Mouse (Mus musculus) stomach, postnatal 0 days (tissue): ENCODE data around the gene Tshz2. TPM values are rescaled to one million over a fixed set of nuclear protein-coding genes. Genes with fewer than 3 reads are reported as not detected.

Source experiments
- ATAC-seq: fragments of 200-750 bp; cut with Nextera tagmentation; 2 replicates; pipeline ENCODE4 v1.8.0; 2017; ENCODE audit not compliant: low FRiP score, low TSS enrichment
- DNase-seq: peaks from one replicate; pipeline ENCODE4 v3.0.0-alpha.2; 2016; ENCODE audit warnings: low spot score
- H3K27ac ChIP-seq: fragments of 300-500 bp; sonication (generic); replicated peaks from 2 replicates; pipeline ENCODE4 v1.5.1; 2014; ENCODE audit warnings: mild to moderate bottlenecking, control low read depth
- H3K27me3 ChIP-seq: fragments of 300-500 bp; sonication (generic); 2 replicates; pipeline ENCODE4 v1.6.1; 2014; ENCODE audit warnings: low read length; ENCODE audit not compliant: control insufficient read depth, insufficient read depth
- H3K36me3 ChIP-seq: fragments of 300-500 bp; sonication (generic); 2 replicates; pipeline ENCODE4 v1.6.1; 2014; ENCODE audit warnings: low read length, mixed read lengths; ENCODE audit not compliant: control insufficient read depth, insufficient read depth
- H3K4me1 ChIP-seq: fragments of 300-500 bp; sonication (generic); replicated peaks from 2 replicates; pipeline ENCODE4 v1.6.1; 2014; ENCODE audit warnings: antibody characterized with exemption; ENCODE audit not compliant: control insufficient read depth, insufficient read depth
- H3K4me2 ChIP-seq: fragments of 300-500 bp; sonication (generic); replicated peaks from 2 replicates; pipeline ENCODE4 v1.6.1; 2014; ENCODE audit warnings: low read depth, mild to moderate bottlenecking, control low read depth, moderate library complexity
- H3K4me3 ChIP-seq: fragments of 300-500 bp; sonication (generic); 2 replicates; pipeline ENCODE4 v1.5.1; 2014; ENCODE audit warnings: low read depth, low read length, control low read depth
- H3K9ac ChIP-seq: fragments of 300-500 bp; sonication (generic); 2 replicates; pipeline ENCODE4 v1.6.1; 2014; ENCODE audit warnings: mild to moderate bottlenecking, low read length, control low read depth, mixed read lengths
- H3K9me3 ChIP-seq: fragments of 300-500 bp; sonication (generic); 2 replicates; pipeline ENCODE4 v1.6.1; 2016; ENCODE audit warnings: low read length; ENCODE audit not compliant: control insufficient read depth
- CTCF ChIP-seq: IDR thresholded peaks from 2 replicates; pipeline ENCODE4 v1.5.1; 2016; ENCODE audit warnings: antibody characterized with exemption, low read depth, mild to moderate bottlenecking, moderate library complexity
- EP300 ChIP-seq: optimal IDR thresholded peaks from 2 replicates; pipeline ENCODE3; 2016; ENCODE audit warnings: antibody characterized with exemption
- WGBS: fragments of 180-500 bp; shearing (Covaris S2); extraction: QIAGEN DNeasy Blood & Tissue Kit; methylation state at CpG from one replicate; pipeline ENCODE4 v1.1.7; 2014; 5-methylcytosine and 5-hydroxymethylcytosine counted together
- polyA plus RNA-seq: library from polyadenylated mRNA; unstranded; fragments of >200 nt; fragmentation: Nextera tagmentation; extraction: Ambion mirVana; gene quantifications from 2 replicates; pipeline ENCODE4 v1.2.1, GENCODE M21; 2015

Tshz2 gene
- polyA plus RNA-seq, 1 experiment from 2014 or later = 6.7 TPM

DNA sequence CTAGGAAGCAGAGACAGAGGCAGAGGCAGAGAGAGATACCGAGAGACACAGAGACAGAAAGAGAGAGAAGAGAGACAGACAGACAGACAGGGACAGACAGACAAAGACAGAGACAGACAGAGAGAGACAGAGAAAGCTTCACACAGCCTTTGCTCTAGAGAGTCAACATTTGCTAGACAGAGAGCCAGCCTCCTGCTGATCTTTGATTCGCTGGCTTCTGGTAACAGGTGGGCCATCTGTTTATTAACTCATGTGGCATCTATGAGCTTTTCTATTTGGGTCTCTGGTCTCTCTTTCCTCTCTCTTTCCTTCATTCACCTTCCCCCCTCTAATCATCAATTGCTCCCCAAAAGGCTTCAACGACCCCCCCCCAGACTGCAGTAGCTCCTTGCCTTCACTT, 181.5 kb downstream of the Tshz2 start:
- Histone ChIP-seq H3K4me3 (no peak overlapping the region), H3K36me3 (no peaks in the 10 kb centered on the region), H3K27me3 (no peaks in the 10 kb centered on the region), H3K4me1 (no peaks in the 10 kb centered on the region), H3K4me2 (no peak overlapping the region), H3K27ac (no peak overlapping the region), H3K9ac (no peak overlapping the region), H3K9me3 (no peaks in the 10 kb centered on the region)
- whole genome bisulfite sequencing = 78% methylated on average over 3 of the region's 3 CpGs
- TF ChIP-seq EP300 = no peak
- no peak for TF ChIP-seq CTCF
- ATAC-seq = no peak
- DNase-seq = no peak

DNA sequence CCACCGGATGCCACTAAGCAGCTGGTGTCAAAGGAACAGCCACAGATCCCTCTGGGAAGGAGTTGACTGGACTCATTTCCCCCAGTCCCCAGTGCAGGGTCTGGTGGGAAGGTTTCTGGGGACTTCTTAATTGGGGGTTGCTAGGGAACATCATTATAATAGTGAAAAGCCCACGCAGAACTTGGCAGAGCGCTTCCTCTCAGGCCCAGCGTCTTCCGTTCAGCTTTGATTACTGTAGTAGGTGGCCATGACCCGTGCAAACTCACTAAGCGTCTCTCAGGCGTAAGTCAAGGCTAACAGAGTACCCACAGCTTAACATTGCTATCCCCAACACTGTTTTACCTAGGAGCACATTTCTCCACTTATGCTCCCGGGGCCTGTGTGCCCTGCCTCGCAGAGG, 181.9 kb downstream of the Tshz2 start:
- H3K4me3 ChIP-seq = no peak overlapping the region
- H3K9me3 ChIP-seq = no peaks in the 10 kb centered on the region
- DNase-seq (no peak), ATAC-seq (no peak)
- H3K4me2 ChIP-seq = no peak overlapping the region
- 72% methylated on average over 10 of the region's 10 CpGs for WGBS
- H3K27me3 ChIP-seq = no peaks in the 10 kb centered on the region
- no peak overlapping the region for H3K27ac ChIP-seq
- no peaks in the 10 kb centered on the region for H3K36me3 ChIP-seq
- no peaks in the 10 kb centered on the region for H3K4me1 ChIP-seq
- TF ChIP-seq CTCF (no peak), EP300 (no peak)
- no peak overlapping the region for H3K9ac ChIP-seq

- DNase-seq = no peak
- no peaks in the 10 kb centered on the region for H3K9me3 ChIP-seq
- H3K27me3 ChIP-seq = no peaks in the 10 kb centered on the region
- no peak overlapping the region for H3K9ac ChIP-seq
- 76% methylated on average over 9 of the region's 9 CpGs for WGBS
- H3K4me1 ChIP-seq = no peaks in the 10 kb centered on the region
- H3K4me3 ChIP-seq = no peak overlapping the region
- no peaks in the 10 kb centered on the region for H3K36me3 ChIP-seq
- no peak for TF ChIP-seq CTCF
- no peak for TF ChIP-seq EP300
- H3K4me2 ChIP-seq = no peak overlapping the region
- ATAC-seq = no peak
- no peak overlapping the region for H3K27ac ChIP-seq
Measured at GRCm38 (mm10) chr2:169821021-169821441, 188.2 kb downstream of the Tshz2 start.

DNA sequence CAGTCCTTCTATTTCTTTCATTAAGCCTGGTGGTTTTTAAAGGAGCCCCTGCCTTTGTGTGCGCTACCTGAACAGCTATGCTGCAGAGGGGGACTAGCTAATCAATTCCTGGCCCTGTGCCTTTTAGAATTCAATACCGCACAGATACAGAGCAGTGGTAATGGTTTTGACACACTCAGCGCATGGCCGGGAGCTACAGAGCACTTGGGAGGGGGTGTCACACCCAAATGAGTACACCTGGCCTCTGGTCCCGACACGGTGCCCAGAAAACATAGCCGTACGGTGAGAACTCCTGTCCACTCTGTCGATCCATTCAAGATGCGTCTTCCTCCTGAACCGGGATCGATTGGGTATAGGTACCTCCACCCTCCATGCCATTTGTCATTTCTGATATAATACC, 193.1 kb downstream of the Tshz2 start:
- DNase-seq = no peak
- no peak for ATAC-seq
- no peaks in the 10 kb centered on the region for H3K9me3 ChIP-seq
- H3K4me2 ChIP-seq = peak overlapping the region; percentile 35
- WGBS = 29% methylated on average over 12 of the region's 12 CpGs
- no peaks in the 10 kb centered on the region for H3K27me3 ChIP-seq
- no peaks in the 10 kb centered on the region for H3K4me1 ChIP-seq
- H3K9ac ChIP-seq = no peak overlapping the region
- no peaks in the 10 kb centered on the region for H3K36me3 ChIP-seq
- no peak overlapping the region for H3K27ac ChIP-seq
- no peak for TF ChIP-seq EP300
- no peak for TF ChIP-seq CTCF
- H3K4me3 ChIP-seq = no peak overlapping the region

GRCm38 (mm10) chr2:169826316-169826715, 193.5 kb downstream of the Tshz2 start:
- Histone ChIP-seq H3K4me3 (no peak overlapping the region), H3K27me3 (no peaks in the 10 kb centered on the region), H3K4me1 (no peaks in the 10 kb centered on the region), H3K9me3 (no peaks in the 10 kb centered on the region), H3K27ac (no peak overlapping the region), H3K4me2 (peak overlapping the region; percentile 35), H3K9ac (no peak overlapping the region), H3K36me3 (no peaks in the 10 kb centered on the region)
- no peak for TF ChIP-seq CTCF
- no peak for TF ChIP-seq EP300
- WGBS = 16% methylated on average over 15 of the region's 15 CpGs
- DNase-seq (no peak), ATAC-seq (no peak)

GRCm38 (mm10) chr2:169826833-169827232, 194.0 kb downstream of the Tshz2 start:
- TF ChIP-seq EP300 (no peak), CTCF (no peak)
- H3K9me3 ChIP-seq = no peaks in the 10 kb centered on the region
- H3K36me3 ChIP-seq = no peaks in the 10 kb centered on the region
- no peak overlapping the region for H3K4me3 ChIP-seq
- no peak overlapping the region for H3K9ac ChIP-seq
- no peaks in the 10 kb centered on the region for H3K27me3 ChIP-seq
- no peak for DNase-seq
- no peak overlapping the region for H3K27ac ChIP-seq
- ATAC-seq = no peak
- no peaks in the 10 kb centered on the region for H3K4me1 ChIP-seq
- 47% methylated on average over 8 of the region's 8 CpGs for WGBS
- H3K4me2 ChIP-seq = no peak overlapping the region
